Mouse (Mus musculus) midbrain, embryonic 10.5 days (tissue): ENCODE measurements around the gene Ankrd54. TPM values are rescaled to one million over a fixed set of nuclear protein-coding genes. Genes with fewer than 3 reads are reported as not detected.
"Not testable (repeated sequence)": the region's sequence is repeated elsewhere in the genome, so short reads cannot be mapped to it uniquely, and the experiment has no call there.

ENCODE experiments used
- DNase-seq: peaks from one replicate; pipeline ENCODE4 v3.0.0-alpha.2; 2017; ENCODE audit warnings: low spot score
- H3K27ac ChIP-seq: fragments of 300-500 bp; sonication (generic); replicated peaks from 2 replicates; pipeline ENCODE4 v1.5.1; 2016; ENCODE audit warnings: mild to moderate bottlenecking
- H3K27me3 ChIP-seq: fragments of 300-500 bp; sonication (generic); 2 replicates; pipeline ENCODE4 v1.6.1; 2016; ENCODE audit warnings: low read depth, mild to moderate bottlenecking; ENCODE audit not compliant: poor library complexity, severe bottlenecking
- H3K36me3 ChIP-seq: fragments of 300-500 bp; sonication (generic); 2 replicates; pipeline ENCODE4 v1.6.1; 2016; ENCODE audit warnings: mild to moderate bottlenecking, moderate library complexity
- H3K4me1 ChIP-seq: fragments of 300-500 bp; sonication (generic); 2 replicates; pipeline ENCODE4 v1.6.1; 2016
- H3K4me3 ChIP-seq: fragments of 300-500 bp; sonication (generic); 2 replicates; pipeline ENCODE4 v1.5.1; 2016; ENCODE audit warnings: mild to moderate bottlenecking, moderate library complexity
- H3K9me3 ChIP-seq: fragments of 300-500 bp; sonication (generic); replicated peaks from 2 replicates; pipeline ENCODE4 v1.6.1; 2016; ENCODE audit warnings: mild to moderate bottlenecking
- WGBS: fragments of 180-500 bp; shearing (Covaris S2); methylation state at CpG from one replicate; pipeline ENCODE4 v1.1.7; 2016; 5-methylcytosine and 5-hydroxymethylcytosine counted together
- polyA plus RNA-seq: library from polyadenylated mRNA; unstranded; fragments of >200 nt; fragmentation: Nextera tagmentation; extraction: Ambion mirVana; gene quantifications from 2 replicates; pipeline ENCODE4 v1.2.1, GENCODE M21; 2016

Gene Ankrd54
- polyA plus RNA-seq, 1 experiment from 2014 or later, result 65.1 TPM

DNA sequence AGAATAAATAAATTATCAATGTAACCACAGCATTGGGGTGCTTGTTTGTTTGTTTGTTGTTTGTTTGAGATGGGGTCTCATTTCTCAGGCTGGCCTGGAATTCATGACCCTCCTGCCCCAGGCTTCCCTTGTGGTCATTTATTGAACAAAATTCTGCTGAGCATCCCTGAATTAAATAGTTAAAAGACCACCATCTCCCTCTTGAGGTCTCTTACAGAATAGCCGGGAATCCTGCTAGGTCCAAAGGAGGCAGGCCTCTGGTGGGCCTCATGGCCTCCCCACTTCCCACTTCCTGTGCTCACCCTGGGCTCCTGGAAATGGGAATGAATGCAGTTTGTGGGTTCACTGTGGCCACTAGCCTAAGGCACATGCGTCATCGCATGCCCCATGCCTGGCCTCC, 43.8 kb downstream of the Ankrd54 start:
- Histone ChIP-seq H3K4me3 (no peak overlapping the region), H3K27me3 (peaks cover 6% of the 10 kb centered on the region; the same call in 1 of the 2 replicates), H3K27ac (no peak overlapping the region), H3K4me1 (0 out of 2 replicates have a peak, but pooled peaks cover 6% of the 10 kb centered on the region), H3K9me3 (no peaks in the 10 kb centered on the region), H3K36me3 (no peaks in the 10 kb centered on the region)
- 70% methylated on average over 3 of the region's 3 CpGs for WGBS
- DNase-seq, result no peak

DNA sequence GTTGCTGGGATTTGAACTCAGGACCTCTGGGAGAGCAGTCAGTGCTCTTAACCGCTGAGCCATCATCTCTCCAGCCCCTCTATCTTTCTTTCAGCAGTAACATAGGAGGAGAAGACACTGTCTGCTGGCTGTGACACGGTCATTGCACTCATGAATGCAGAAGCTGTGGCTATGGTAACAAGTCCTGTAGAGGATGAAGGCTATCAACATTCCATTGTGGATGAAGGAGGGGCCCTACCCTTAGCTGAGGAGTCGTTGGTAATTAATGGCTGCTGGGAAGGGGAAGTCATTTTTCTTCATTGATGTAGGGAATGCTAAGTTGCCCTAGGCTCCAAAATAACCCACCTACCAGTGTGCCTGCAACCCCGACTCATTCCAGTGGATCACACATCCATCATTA, 44.5 kb downstream of the Ankrd54 start:
- H3K36me3 ChIP-seq, result no peaks in the 10 kb centered on the region
- H3K4me1 ChIP-seq, result peaks cover 9% of the 10 kb centered on the region; the same call in 1 of the 2 replicates
- WGBS, result 62% methylated on average over 4 of the region's 4 CpGs
- no peaks in the 10 kb centered on the region for H3K9me3 ChIP-seq
- H3K27ac ChIP-seq, result no peak overlapping the region
- H3K4me3 ChIP-seq, result no peak overlapping the region
- H3K27me3 ChIP-seq, result no peaks in the 10 kb centered on the region
- DNase-seq, result no peak

DNA sequence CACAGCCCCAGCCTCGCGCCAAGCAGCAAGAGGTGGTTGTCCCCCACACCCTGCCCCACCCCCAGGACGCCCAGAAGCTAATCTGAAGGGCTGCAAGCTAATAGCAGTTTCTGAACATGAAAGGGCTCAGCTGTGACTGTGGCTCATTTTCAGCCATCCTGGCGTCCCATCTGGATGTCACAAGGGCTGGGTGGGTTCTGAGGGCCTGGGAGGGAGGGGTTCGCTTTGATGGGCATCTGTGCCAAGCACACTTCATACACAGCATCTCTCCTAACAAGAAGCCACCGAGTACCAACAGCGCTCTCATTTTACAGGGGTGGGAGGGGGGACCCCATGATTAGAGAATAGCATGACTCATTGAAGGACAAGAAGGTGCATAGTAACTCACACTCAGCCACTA, 49.3 kb downstream of the Ankrd54 start:
- Histone ChIP-seq H3K36me3 (no peaks in the 10 kb centered on the region), H3K4me3 (no peak overlapping the region), H3K27me3 (no peaks in the 10 kb centered on the region), H3K9me3 (no peaks in the 10 kb centered on the region), H3K27ac (no peak overlapping the region; the same call in 1 of the 2 replicates), H3K4me1 (peaks cover 28% of the 10 kb centered on the region)
- WGBS, result 80% methylated on average over 7 of the region's 7 CpGs
- no peak for DNase-seq

DNA sequence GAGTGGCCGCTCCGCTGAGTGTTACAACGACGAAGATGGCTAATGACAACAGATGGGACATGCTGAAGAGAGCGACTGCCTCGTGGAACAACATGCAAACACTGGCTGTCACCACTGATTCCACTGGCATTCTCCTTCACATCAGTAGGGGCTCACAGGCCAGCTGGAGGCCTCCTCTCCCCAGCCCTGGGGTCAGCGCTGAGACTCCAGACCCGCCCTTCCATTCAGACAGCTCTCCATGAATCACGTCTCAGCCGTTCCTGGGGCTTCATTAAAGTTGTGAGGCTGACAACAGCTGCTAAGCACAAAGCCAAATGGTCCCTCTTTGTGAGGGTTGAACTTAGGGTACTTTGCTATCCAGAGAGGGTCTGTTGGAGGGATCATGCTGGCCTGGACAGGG, 51.1 kb downstream of the Ankrd54 start:
- 63% methylated on average over 10 of the region's 10 CpGs for WGBS
- no peak for DNase-seq
- H3K9me3 ChIP-seq, result no peaks in the 10 kb centered on the region
- peaks cover 28% of the 10 kb centered on the region for H3K4me1 ChIP-seq
- H3K4me3 ChIP-seq, result no peak overlapping the region
- H3K27ac ChIP-seq, result no peak overlapping the region; the same call in 1 of the 2 replicates
- peaks cover 10% of the 10 kb centered on the region for H3K36me3 ChIP-seq
- H3K27me3 ChIP-seq, result no peaks in the 10 kb centered on the region

DNA sequence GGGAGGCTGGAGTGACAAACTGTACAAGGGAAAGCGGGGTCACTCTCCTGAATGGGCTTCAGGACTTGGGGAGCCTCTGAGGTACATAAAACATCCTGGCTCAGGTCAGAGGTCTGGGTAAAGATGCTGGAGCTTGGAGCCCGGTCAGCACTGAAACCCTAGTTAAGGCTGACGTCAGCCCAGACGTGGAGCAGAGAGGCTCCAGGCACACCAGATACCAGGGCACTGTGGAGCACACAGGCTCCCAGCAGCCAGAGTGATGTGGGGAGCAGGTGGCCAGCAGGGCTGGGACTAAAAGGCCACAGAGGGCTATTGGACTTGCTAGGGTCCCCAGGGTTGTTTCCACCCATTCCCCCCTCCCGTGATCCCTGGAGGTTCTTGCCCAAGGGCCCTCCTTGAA, 53.0 kb downstream of the Ankrd54 start:
- H3K36me3 ChIP-seq, result peaks cover 28% of the 10 kb centered on the region
- no peak for DNase-seq
- no peak overlapping the region for H3K4me3 ChIP-seq
- no peaks in the 10 kb centered on the region for H3K9me3 ChIP-seq
- no peaks in the 10 kb centered on the region for H3K27me3 ChIP-seq
- 68% methylated on average over 5 of the region's 5 CpGs for WGBS
- H3K27ac ChIP-seq, result peak overlapping the region; percentile 38
- H3K4me1 ChIP-seq, result peaks cover 28% of the 10 kb centered on the region

DNA sequence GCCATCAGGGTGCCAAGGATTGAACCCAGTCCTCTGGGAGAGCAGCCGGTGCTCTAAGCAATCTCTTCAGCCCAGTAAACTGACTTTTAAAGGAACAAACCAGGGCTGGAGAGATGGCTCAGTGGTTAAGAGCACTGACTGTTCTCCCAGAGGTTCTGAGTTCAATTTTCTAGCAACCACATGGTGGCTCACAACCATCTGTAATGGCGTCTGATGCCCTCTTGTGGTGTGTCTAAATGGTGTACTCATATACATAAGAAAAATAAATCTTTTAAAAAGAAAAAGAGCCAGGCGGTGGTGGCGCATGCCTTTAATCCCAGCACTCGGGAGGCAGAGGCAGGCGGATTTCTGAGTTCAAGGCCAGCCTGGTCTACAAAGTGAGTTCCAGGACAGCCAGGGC, 54.9 kb downstream of the Ankrd54 start:
- H3K36me3 ChIP-seq, result peaks cover 47% of the 10 kb centered on the region
- not testable (repeated sequence) for DNase-seq, H3K27me3 ChIP-seq, H3K4me3 ChIP-seq, H3K27ac ChIP-seq, H3K9me3 ChIP-seq
- peaks cover 21% of the 10 kb centered on the region for H3K4me1 ChIP-seq
- WGBS, result 92% methylated on average over 6 of the region's 6 CpGs

DNA sequence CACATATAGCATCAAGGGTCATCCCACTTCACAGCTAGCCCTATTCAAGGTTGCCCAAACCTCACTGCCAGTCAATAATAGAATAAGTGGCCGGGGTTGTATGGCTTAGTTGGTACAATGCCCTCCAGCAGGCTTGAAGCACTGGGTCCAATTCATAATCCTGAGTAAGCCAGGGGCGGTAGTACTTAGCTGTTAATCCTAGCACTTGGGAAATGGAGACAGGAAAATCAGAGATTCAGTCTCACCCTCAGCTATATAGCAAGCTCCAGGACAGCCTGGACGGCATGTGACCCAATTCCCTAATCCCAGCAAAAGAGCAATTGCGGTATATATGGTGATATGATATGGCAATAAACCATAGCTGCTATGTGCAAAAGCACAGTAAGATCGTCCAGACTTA, 55.6 kb downstream of the Ankrd54 start:
- Histone ChIP-seq H3K27ac (no peak overlapping the region), H3K9me3 (no peaks in the 10 kb centered on the region), H3K27me3 (no peaks in the 10 kb centered on the region), H3K36me3 (peaks cover 55% of the 10 kb centered on the region), H3K4me3 (no peak overlapping the region), H3K4me1 (peaks cover 19% of the 10 kb centered on the region)
- WGBS, result 95% methylated on average over 5 of the region's 5 CpGs
- no peak for DNase-seq

DNA sequence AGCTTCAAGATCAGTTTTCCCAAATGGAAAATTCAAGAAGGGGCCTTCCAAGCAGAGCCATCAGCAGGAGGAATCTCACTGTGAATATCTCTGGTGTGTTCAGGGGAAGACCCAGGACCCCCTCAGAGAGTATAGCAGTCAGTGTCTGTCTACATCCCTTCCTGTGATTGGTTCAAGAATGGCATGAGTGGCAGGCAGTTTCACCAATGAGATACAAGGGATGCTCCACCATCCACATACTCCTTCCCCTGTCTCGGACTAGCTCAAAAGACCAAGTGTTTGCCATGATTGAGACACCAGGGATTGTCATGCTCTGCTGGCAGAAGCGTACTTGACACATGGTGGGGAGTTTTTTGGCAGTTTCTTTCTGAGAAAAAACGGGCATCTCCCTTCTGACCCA, 56.1 kb downstream of the Ankrd54 start:
- Histone ChIP-seq H3K27me3 (no peaks in the 10 kb centered on the region), H3K9me3 (no peaks in the 10 kb centered on the region), H3K27ac (no peak overlapping the region), H3K36me3 (peaks cover 59% of the 10 kb centered on the region), H3K4me1 (peaks cover 15% of the 10 kb centered on the region), H3K4me3 (no peak overlapping the region)
- no peak for DNase-seq
- WGBS, result 82% methylated on average over 3 of the region's 3 CpGs

DNA sequence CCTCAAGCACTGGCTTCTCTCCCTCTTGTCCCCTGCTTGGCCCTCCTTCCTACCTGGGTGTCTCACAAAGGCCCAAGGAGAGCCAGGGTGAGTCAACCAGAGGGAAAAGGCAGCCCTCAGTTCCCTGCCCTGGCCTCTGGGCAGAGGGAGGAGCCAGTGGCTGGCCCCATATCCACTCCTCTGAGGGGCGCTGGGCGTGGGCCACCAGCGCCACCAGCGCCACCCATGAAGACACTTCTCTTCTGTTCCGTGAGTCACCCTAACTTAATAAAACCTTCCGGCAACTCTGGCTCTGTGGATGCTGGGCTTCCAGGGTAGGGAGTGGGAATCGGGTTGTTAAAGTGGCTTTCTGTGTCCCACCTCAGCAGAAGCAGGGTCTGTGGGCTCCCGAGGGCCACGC, 57.1 kb downstream of the Ankrd54 start:
- Histone ChIP-seq H3K27me3 (no peaks in the 10 kb centered on the region), H3K4me3 (no peak overlapping the region), H3K9me3 (no peaks in the 10 kb centered on the region), H3K27ac (no peak overlapping the region), H3K36me3 (peaks cover 69% of the 10 kb centered on the region), H3K4me1 (peaks cover 10% of the 10 kb centered on the region)
- DNase-seq, result no peak
- 84% methylated on average over 9 of the region's 9 CpGs for WGBS

Other genes with a start within 250 kb of the Ankrd54 start
- 12.9 and 14.3 TPM in 2 replicates for gene Cdc42ep1, start 220.3 kb downstream of the Ankrd54 start, polyA plus RNA-seq
- gene Lgals2, start 207.4 kb downstream of the Ankrd54 start, polyA plus RNA-seq, result not detected in 2 replicates
- gene Gga1, start 185.7 kb downstream of the Ankrd54 start, polyA plus RNA-seq, result 47.1 and 52.8 TPM in 2 replicates
- 0.12 TPM in 1 of 2 replicates, not detected in the other for gene Gm49510, start 163.2 kb downstream of the Ankrd54 start, polyA plus RNA-seq
- 16.5 and 18.7 TPM in 2 replicates for gene Sh3bp1, start 163.1 kb downstream of the Ankrd54 start, polyA plus RNA-seq
- 27.3 and 29.8 TPM in 2 replicates for gene Pdxp, start 149.0 kb downstream of the Ankrd54 start, polyA plus RNA-seq
- gene Lgals1, start 136.2 kb downstream of the Ankrd54 start, polyA plus RNA-seq, result 341 and 392 TPM in 2 replicates
- 62.7 and 71.2 TPM in 2 replicates for gene Nol12, start 128.0 kb downstream of the Ankrd54 start, polyA plus RNA-seq
- 39.7 and 39.8 TPM in 2 replicates for gene Triobp, start 115.2 kb downstream of the Ankrd54 start, polyA plus RNA-seq
- 421 and 499 TPM in 2 replicates for gene H1f0, start 34.4 kb downstream of the Ankrd54 start, polyA plus RNA-seq
- gene Galr3, start 21.0 kb downstream of the Ankrd54 start, polyA plus RNA-seq, result not detected in 2 replicates
- 260 and 273 TPM in 2 replicates for gene Eif3l, start 12.3 kb upstream of the Ankrd54 start, polyA plus RNA-seq
- gene Micall1, start 46.0 kb upstream of the Ankrd54 start, polyA plus RNA-seq, result 5.2 and 7.1 TPM in 2 replicates
- gene Polr2f, start 78.1 kb upstream of the Ankrd54 start, polyA plus RNA-seq, result 344 and 395 TPM in 2 replicates
- 7.8 and 10.0 TPM in 2 replicates for gene 1700088E04Rik, start 78.4 kb upstream of the Ankrd54 start, polyA plus RNA-seq
- 0.61 and 2.5 TPM in 2 replicates for gene Sox10, start 102.3 kb upstream of the Ankrd54 start, polyA plus RNA-seq
- 42.1 and 52.2 TPM in 2 replicates for gene Pick1, start 166.3 kb upstream of the Ankrd54 start, polyA plus RNA-seq
- 0.12 and 0.34 TPM in 2 replicates for gene Gm49486, start 166.5 kb upstream of the Ankrd54 start, polyA plus RNA-seq
- gene Slc16a8, start 191.9 kb upstream of the Ankrd54 start, polyA plus RNA-seq, result 0.06 and 0.14 TPM in 2 replicates
- gene Baiap2l2, start 222.6 kb upstream of the Ankrd54 start, polyA plus RNA-seq, result 1.1 and 2.4 TPM in 2 replicates